Mouse (Mus musculus): ENCODE data around the gene Dmkn. TPM values are rescaled to one million over a fixed set of nuclear protein-coding genes. Genes with fewer than 3 reads are reported as not detected.

Dmkn gene
- polyA plus RNA-seq, 1 experiment from 2014 or later, result 0.38 TPM

DNA sequence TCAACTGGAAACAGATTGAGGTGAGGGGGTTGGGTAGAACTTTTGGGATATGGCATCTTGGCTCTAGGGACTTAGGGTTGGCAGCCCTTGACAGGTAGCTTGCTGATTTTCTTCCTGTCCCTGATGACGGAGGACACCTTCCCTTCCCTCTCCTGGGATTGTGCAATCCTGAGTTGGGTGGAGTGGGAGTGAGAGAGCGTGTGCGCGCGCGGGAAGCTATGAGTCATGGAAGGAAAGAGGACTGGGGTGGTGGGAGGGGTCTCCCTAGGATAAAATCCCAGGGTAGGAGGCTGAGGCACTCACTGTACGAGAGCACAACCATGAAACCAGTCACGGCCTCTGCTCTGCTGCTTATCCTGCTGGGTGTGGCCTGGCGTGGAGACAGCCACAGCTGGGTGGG lies 12.5 kb downstream of the Dmkn start:
- Histone ChIP-seq H3K4me1 (no peaks in the 10 kb centered on the region), H3K4me2 (replicated peaks) (no peak overlapping the region), H3K27ac (no peak overlapping the region), H3K9ac (no peak overlapping the region), H3K27me3 (replicated peaks) (no peaks in the 10 kb centered on the region; the same call in 1 of the 2 replicates), H3K36me3 (no peaks in the 10 kb centered on the region), H3K9me3 (no peaks in the 10 kb centered on the region; the same call in 1 of the 2 replicates), H3K4me3 (no peak overlapping the region)
- no peak for ATAC-seq (ENCODE audit: low FRiP score, low read depth)
- 92% methylated on average over 9 of the region's 9 CpGs for WGBS

DNA sequence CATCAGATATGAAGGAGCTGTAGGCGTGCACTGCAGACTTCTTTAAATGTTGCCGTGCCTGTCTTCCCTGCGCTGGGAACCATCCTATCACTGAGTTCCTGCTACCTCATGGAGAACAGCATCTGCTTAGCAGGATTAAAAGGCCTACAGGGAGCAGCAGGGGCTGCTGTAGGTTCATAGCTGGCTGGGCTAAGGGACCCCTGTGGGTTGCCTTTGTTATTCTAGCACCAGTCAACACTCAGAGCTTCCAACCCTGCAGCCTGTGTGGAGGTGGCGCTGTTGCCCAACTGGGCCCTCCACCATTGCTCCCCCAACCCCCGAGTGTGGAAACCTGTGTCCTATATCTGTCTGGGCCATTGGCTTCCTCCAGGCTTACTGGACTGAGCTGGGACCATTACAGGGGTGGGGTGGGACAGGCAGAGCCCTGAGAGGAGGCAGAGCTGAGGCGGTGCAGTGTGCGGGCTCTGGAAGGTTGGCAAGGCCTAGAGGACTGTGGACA lies 13.6 kb downstream of the Dmkn start:
- H3K4me2 ChIP-seq (replicated peaks), result no peak overlapping the region
- no peaks in the 10 kb centered on the region; the same call in 1 of the 2 replicates for H3K9me3 ChIP-seq
- no peak for ATAC-seq (ENCODE audit: low FRiP score, low read depth)
- no peak overlapping the region for H3K27ac ChIP-seq
- no peaks in the 10 kb centered on the region for H3K4me1 ChIP-seq
- H3K36me3 ChIP-seq, result no peaks in the 10 kb centered on the region
- no peak overlapping the region for H3K9ac ChIP-seq
- no peak overlapping the region for H3K4me3 ChIP-seq
- no peaks in the 10 kb centered on the region for H3K27me3 ChIP-seq (replicated peaks)
- WGBS, result 53% methylated on average over 7 of the region's 7 CpGs

DNA sequence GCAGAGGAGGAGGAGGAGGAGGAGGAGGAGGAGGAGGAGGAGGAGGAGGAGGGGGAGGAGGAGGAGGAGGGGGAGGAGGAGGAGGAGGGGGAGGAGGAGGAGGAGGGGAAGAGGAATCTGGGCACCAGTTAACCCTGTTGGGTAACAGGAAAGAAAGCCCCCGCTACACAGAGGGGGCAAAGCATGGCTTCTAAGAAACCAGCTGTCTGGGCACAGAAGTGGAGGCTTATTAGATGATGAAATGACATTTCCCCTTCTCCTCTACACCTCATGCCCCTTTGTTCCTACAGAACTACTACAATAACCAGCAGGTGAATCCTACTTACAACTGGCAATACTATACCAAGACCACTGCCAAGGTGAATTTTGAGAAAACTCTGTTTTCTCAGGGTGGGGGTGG lies 14.4 kb downstream of the Dmkn start:
- H3K4me3 ChIP-seq, result no peak overlapping the region
- no peaks in the 10 kb centered on the region for H3K9me3 ChIP-seq
- no peak for ATAC-seq (ENCODE audit: low FRiP score, low read depth)
- no peaks in the 10 kb centered on the region for H3K4me1 ChIP-seq
- no peaks in the 10 kb centered on the region for H3K36me3 ChIP-seq
- no peak overlapping the region for H3K27ac ChIP-seq
- no peak overlapping the region for H3K9ac ChIP-seq
- H3K27me3 ChIP-seq (replicated peaks), result no peaks in the 10 kb centered on the region
- no peak overlapping the region for H3K4me2 ChIP-seq (replicated peaks)
- WGBS, result 73% methylated on average over 1 of the region's 1 CpGs

DNA sequence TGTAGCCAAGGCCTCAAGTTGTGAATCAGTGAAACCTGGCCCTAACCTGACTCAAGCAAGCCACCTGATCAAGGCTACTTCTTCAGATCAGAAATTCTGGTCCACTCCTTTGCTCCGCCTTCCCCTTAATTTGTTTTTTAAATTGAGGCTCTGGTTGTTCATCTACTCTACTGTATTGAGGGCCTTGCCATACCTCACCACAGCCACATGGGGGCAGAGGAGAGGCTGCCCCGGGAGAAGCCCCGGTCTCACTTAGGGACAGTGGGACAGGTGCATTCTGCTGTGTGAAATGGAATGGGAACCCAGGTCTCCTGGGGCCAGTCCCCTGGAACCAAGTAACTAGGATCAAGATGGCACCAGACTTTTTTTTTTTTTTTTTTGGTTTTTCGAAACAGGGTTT lies 18.2 kb downstream of the Dmkn start:
- no peaks in the 10 kb centered on the region for H3K4me1 ChIP-seq
- H3K36me3 ChIP-seq, result no peaks in the 10 kb centered on the region
- no peaks in the 10 kb centered on the region for H3K9me3 ChIP-seq
- no peak overlapping the region for H3K27ac ChIP-seq
- H3K4me3 ChIP-seq, result no peak overlapping the region
- no peak for ATAC-seq (ENCODE audit: low FRiP score, low read depth)
- no peaks in the 10 kb centered on the region for H3K27me3 ChIP-seq (replicated peaks)
- H3K4me2 ChIP-seq (replicated peaks), result no peak overlapping the region
- WGBS, result 68% methylated on average over 4 of the region's 4 CpGs
- no peak overlapping the region for H3K9ac ChIP-seq

DNA sequence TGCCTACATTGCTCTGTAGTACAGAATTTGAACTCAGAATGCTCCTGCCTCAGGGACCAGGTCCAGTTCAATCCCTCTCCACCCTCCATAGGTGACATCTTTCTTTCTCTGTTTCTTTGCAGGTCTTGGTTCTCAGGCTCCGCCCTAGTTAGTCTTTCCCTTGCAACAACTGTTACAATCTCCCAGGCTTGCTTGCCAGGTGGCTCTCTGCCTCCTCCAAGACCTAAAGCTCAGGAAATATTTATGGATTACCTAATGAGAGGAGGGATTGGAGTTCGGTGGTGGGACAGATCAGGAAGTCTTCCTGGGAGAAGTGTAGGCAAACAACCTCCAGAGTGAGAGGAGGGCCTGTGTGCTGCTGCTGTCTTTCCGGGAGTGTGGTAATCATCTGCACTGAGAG lies 19.1 kb downstream of the Dmkn start:
- ATAC-seq (ENCODE audit: low FRiP score, low read depth), result no peak
- no peaks in the 10 kb centered on the region for H3K27me3 ChIP-seq (replicated peaks)
- H3K27ac ChIP-seq, result no peak overlapping the region
- no peak overlapping the region for H3K9ac ChIP-seq
- no peak overlapping the region for H3K4me2 ChIP-seq (replicated peaks)
- no peaks in the 10 kb centered on the region for H3K4me1 ChIP-seq
- no peaks in the 10 kb centered on the region for H3K9me3 ChIP-seq
- no peak overlapping the region for H3K4me3 ChIP-seq
- WGBS, result 88% methylated on average over 3 of the region's 3 CpGs
- H3K36me3 ChIP-seq, result no peaks in the 10 kb centered on the region

DNA sequence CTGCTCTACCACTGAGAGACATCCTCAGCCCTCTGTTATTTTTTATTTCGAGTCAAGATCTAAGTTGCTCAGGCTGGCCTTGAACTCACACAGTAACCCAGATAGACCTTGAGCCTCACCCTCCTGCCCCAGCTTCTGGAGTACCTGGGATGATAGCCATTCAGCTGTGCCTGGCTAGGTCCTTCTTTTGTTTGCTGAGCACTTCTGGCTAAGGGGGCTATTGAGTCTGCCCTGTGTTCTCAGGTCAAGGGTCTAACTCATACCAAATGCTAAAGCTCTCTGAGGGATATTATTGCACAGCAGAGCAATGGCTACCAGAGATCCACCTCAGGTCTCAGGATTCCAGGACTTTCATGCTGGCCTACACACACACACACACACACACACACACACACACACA lies 21.6 kb downstream of the Dmkn start:
- no peaks in the 10 kb centered on the region for H3K9me3 ChIP-seq
- WGBS, result 65% methylated on average over 1 of the region's 1 CpGs

DNA sequence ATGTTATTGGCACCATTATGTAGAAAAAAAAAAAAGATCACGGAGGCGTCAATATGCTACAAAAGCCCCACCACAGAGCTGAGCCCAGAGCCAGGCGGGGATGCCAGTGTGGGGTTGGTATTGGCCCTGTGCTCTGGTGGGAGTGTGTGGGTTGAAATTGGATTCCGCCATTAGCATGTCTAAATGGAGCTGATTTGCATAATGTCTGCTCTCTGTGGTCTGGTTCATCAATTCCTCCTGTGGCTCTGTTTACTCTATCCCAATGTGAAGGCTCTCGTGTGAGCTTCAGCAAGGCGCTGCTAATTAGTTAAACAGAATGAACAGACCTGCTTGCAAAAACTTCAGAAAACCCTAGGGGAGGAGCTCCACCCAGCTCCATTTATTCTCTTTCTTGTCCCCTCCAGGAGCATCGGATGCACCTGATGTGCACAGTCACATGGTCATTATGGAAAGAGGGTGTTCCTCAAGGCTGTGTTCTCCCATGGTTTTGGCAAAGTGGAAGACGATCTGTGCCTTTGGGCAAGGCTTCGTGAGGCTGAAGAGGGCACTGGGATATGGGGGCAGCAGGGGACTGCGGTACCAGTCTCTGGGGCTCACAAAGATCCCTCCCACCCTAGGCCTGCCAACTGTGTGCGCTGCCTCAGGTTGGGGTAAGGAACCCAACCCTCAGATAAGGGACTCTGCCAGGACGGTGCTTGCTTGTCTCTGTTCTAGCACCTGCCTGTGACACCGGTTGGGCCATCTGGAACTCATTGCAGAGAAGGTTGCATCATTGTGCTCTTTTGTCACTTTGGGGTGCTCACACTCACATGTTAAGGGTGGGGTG lies 22.4 kb downstream of the Dmkn start:
- ATAC-seq (ENCODE audit: low FRiP score, low read depth), result peak; percentile 66; the same call in 1 of the 2 replicates

More for the DNA sequence above, 21.6 kb downstream of the Dmkn start:
- Histone ChIP-seq H3K9ac (no peak overlapping the region), H3K36me3 (no peaks in the 10 kb centered on the region), H3K4me2 (replicated peaks) (no peak overlapping the region), H3K4me1 (no peaks in the 10 kb centered on the region), H3K27ac (0 out of 2 replicates have a peak overlapping the region, but pooled peaks have one; percentile 17), H3K4me3 (no peak overlapping the region), H3K27me3 (replicated peaks) (no peaks in the 10 kb centered on the region)
- no peak for ATAC-seq (ENCODE audit: low FRiP score, low read depth)

DNA sequence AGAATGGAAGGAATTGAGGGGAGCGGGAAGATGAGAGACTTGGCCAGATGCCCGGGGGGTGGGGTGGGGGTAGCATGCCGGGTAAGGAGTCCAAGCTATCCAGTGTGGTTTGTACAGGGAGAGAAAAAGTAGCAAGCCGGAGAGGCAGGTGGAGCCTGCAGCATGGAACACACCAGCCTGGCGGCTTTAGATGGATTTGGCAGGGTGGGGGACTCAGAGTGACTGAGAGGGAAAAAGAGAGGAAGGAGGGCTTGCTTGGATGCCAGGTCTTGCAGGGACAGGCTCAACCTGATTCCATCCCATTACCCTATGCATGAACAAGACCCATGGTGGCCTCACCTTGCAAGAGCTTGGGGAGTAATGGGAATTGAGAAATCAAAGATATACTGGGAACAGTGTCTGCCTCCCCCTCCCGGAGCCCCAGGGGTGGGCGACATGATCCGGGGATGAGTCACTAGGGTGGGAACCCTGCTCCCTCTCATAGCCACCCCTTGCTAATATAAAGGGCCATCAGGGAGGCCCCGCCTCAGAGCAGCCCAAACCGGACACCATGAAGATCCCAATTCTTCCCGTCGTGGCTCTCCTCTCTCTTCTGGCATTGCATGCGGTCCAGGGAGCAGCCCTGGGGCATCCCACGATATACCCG lies 23.9 kb downstream of the Dmkn start, which contains the start of gene Krtdap:
Gene Krtdap (plus strand): TSS at position 520 of the 646 bp plus-strand sequence.
- Histone ChIP-seq H3K4me2 (replicated peaks) (no peak within 1 kb of the TSS), H3K4me3 (no peak within 1 kb of the TSS), H3K27ac (no peak within 1 kb of the TSS), H3K27me3 (replicated peaks) (no peaks in the 10 kb centered on the region), H3K9ac (no peak within 1 kb of the TSS), H3K4me1 (no peaks in the 10 kb centered on the region), H3K9me3 (no peaks in the 10 kb centered on the region), H3K36me3 (no peaks in the 10 kb centered on the region)
- 55% methylated on average over 15 of the region's 15 CpGs for WGBS
- ATAC-seq (ENCODE audit: low FRiP score, low read depth), result no peak

More for the DNA sequence above, 22.4 kb downstream of the Dmkn start:
- no peak overlapping the region for H3K4me2 ChIP-seq (replicated peaks)
- no peaks in the 10 kb centered on the region for H3K4me1 ChIP-seq
- H3K27ac ChIP-seq, result no peak overlapping the region
- no peaks in the 10 kb centered on the region for H3K36me3 ChIP-seq
- no peaks in the 10 kb centered on the region for H3K9me3 ChIP-seq
- H3K9ac ChIP-seq, result no peak overlapping the region
- no peaks in the 10 kb centered on the region for H3K27me3 ChIP-seq (replicated peaks)
- 59% methylated on average over 13 of the region's 13 CpGs for WGBS
- H3K4me3 ChIP-seq, result no peak overlapping the region

DNA sequence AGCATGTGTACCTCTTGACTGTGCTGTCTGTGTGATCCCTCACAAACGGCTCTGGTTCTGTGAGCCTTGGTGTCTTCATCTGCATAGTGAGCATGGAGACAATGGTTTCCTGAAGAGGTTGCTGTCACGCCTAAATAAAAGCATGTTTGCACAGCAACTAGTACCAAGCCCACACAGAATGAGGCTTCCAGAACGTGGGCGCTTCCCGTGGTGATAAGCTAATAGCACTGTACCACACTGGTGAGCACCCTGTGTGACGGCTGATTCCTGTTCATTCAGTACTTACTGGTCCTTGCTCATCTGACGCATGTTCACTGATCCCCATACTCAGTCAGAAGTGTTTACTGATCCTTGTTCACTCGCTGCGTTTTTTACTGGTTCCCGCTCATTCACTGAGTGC lies 26.6 kb downstream of the Dmkn start:
- H3K27me3 ChIP-seq (replicated peaks), result no peaks in the 10 kb centered on the region
- no peaks in the 10 kb centered on the region for H3K9me3 ChIP-seq
- H3K4me3 ChIP-seq, result no peak overlapping the region
- no peak overlapping the region for H3K4me2 ChIP-seq (replicated peaks)
- no peak overlapping the region for H3K9ac ChIP-seq
- no peaks in the 10 kb centered on the region for H3K4me1 ChIP-seq
- no peak overlapping the region for H3K27ac ChIP-seq
- whole genome bisulfite sequencing, result 78% methylated on average over 10 of the region's 10 CpGs
- H3K36me3 ChIP-seq, result no peaks in the 10 kb centered on the region
- no peak for ATAC-seq (ENCODE audit: low FRiP score, low read depth)

DNA sequence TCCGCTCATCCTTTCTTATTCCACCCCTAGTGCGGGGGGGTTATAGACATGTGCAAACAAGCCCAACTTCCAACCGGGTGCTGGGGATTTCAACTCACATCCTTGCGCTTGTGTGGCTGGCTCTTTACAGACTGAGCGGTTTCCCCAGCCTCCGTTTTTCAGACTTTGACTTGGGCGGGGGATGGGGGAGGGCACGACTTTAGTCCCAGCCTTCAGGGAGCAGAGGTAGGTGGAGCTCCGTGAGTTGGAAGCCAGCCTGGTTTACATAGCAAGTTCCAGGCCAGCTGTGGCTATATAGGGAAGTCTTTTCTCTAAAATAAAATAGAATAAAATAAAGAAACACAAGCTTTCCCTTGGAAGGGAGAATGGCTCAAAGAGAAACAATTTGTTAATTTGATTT lies 28.4 kb downstream of the Dmkn start:
- Histone ChIP-seq H3K36me3 (no peaks in the 10 kb centered on the region), H3K9me3 (no peaks in the 10 kb centered on the region), H3K4me3 (no peak overlapping the region), H3K9ac (no peak overlapping the region), H3K4me1 (no peaks in the 10 kb centered on the region), H3K27ac (no peak overlapping the region), H3K27me3 (replicated peaks) (no peaks in the 10 kb centered on the region), H3K4me2 (replicated peaks) (no peak overlapping the region)
- WGBS, result 32% methylated on average over 9 of the region's 9 CpGs
- no peak for ATAC-seq (ENCODE audit: low FRiP score, low read depth)

DNA sequence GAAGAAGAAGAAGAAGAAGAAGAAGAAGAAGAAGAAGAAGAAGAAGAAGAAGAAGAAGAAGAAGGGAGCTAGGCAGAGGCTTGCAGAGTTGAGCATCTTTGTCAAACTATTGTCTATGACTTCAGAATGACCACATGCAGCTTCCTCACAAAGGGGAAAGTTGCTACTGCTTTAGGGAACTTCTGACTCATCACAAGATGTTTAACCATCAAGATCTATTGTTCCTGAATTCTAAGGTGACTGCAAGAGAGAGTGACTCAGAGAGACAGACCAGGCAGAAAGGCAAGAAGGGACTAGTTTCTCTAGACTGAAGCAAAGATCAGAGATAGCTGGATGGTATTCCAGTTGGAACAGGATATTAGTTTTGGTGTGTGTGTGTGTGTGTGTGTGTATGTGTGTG lies 31.4 kb downstream of the Dmkn start:
- H3K4me1 ChIP-seq, result no peaks in the 10 kb centered on the region
- no peak for ATAC-seq (ENCODE audit: low FRiP score, low read depth)
- H3K9me3 ChIP-seq, result peaks cover 5% of the 10 kb centered on the region; the same call in 1 of the 2 replicates
- no peaks in the 10 kb centered on the region for H3K36me3 ChIP-seq
- H3K4me3 ChIP-seq, result no peak overlapping the region
- H3K4me2 ChIP-seq (replicated peaks), result no peak overlapping the region
- no peak overlapping the region for H3K9ac ChIP-seq
- no peaks in the 10 kb centered on the region for H3K27me3 ChIP-seq (replicated peaks)
- H3K27ac ChIP-seq, result no peak overlapping the region

DNA sequence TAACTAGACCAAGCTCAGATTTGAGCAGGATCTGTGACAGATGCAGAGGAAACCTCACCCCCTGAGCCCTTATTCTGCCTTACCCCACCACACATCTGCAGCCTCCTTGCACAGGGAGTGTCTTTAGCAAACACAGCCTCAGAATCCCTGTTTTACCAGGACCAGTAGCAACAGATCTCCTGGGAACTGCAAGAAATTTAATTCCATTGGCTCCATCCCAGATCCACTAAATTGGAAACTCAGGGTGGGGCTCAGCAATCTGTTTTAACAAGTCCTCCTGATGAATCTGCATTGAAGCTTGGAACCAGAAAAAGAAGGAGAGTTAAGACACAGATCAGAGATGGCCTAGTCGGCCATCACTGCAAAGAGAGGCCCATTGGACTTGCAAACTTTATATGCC lies 33.2 kb downstream of the Dmkn start:
- no peaks in the 10 kb centered on the region for H3K27me3 ChIP-seq (replicated peaks)
- no peak for ATAC-seq (ENCODE audit: low FRiP score, low read depth)
- H3K27ac ChIP-seq, result no peak overlapping the region
- 74% methylated on average over 1 of the region's 1 CpGs for WGBS
- H3K9ac ChIP-seq, result no peak overlapping the region
- H3K4me3 ChIP-seq, result no peak overlapping the region
- H3K4me2 ChIP-seq (replicated peaks), result no peak overlapping the region
- H3K4me1 ChIP-seq, result no peaks in the 10 kb centered on the region
- H3K36me3 ChIP-seq, result no peaks in the 10 kb centered on the region
- peaks cover 8% of the 10 kb centered on the region; the same call in 1 of the 2 replicates for H3K9me3 ChIP-seq
